Mouse (Mus musculus) spleen, adult 2 months (tissue): ENCODE data around the gene Taok3.

ENCODE experiments used
- CTCF ChIP-seq: fragments of 200-500 bp; IDR thresholded peaks from 2 replicates; pipeline ENCODE4 v1.5.1; 2011; ENCODE audit warnings: mild to moderate bottlenecking, inconsistent platforms; ENCODE audit not compliant: insufficient read depth, insufficient read length, insufficient replicate concordance; ENCODE audit errors: extremely low read depth
- POLR2A ChIP-seq: fragments of 200-500 bp; IDR thresholded peaks from 2 replicates; pipeline ENCODE4 v1.6.1; 2011; ENCODE audit warnings: low read depth, low read length, inconsistent platforms

- TF ChIP-seq CTCF (no peak), POLR2A (no peak)
These were observed 159.7 kb downstream of the Taok3 start for GRCm38 (mm10) chr5:117279669-117280050.
